Mouse (Mus musculus): ENCODE measurements around the gene AU015836. TPM values are rescaled to one million over a fixed set of nuclear protein-coding genes. Genes with fewer than 3 reads are reported as not detected.

Gene AU015836
- polyA plus RNA-seq, 1 experiment from 2014 or later, result not detected

DNA sequence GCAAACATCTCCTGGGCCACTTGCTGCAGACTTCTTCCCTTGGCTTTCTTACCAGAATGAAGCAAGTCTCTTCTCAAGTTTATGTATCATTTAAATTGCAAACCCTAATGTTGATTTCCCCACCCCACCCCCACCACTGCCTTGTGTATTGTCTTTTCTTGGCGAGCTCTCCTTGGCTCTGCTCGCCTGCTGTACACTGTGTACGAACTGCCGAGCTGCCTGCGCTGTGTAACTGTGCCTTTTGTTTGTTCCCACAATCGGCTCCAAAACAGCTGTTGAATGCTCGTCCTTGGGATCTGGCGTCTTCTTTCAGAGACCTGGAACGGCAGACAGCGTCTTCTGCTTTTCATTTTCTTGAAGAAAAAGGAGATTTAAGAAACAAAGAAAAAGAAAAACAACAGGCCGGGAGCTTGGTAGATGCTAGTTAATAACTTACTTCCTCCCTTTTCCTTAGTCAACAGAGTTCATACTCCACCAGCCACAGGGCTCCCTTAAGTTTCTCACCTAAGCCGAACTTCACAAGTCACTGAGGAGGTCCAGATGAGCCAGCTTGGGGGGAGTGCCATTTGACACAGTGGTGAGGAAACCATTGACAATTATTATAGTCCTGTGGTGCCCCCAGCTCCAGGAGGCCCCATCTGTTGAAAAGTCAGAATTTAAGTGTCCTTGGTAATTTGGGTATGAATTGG is 44.2 kb downstream of the AU015836 start:
- peak overlapping the region; percentile 33 for H3K4me2 ChIP-seq (replicated peaks)
- WGBS, result 23% methylated on average over 12 of the region's 12 CpGs
- H3K9me3 ChIP-seq, result no peaks in the 10 kb centered on the region
- H3K9ac ChIP-seq (replicated peaks), result no peak overlapping the region
- H3K4me1 ChIP-seq (replicated peaks), result no peaks in the 10 kb centered on the region; the same call in 1 of the 2 replicates
- no peaks in the 10 kb centered on the region for H3K36me3 ChIP-seq
- H3K27me3 ChIP-seq, result peaks cover 72% of the 10 kb centered on the region
- H3K27ac ChIP-seq, result no peak overlapping the region
- no peak overlapping the region for H3K4me3 ChIP-seq (replicated peaks)
- ATAC-seq, result peak; percentile 77; the same call in 1 of the 2 replicates

DNA sequence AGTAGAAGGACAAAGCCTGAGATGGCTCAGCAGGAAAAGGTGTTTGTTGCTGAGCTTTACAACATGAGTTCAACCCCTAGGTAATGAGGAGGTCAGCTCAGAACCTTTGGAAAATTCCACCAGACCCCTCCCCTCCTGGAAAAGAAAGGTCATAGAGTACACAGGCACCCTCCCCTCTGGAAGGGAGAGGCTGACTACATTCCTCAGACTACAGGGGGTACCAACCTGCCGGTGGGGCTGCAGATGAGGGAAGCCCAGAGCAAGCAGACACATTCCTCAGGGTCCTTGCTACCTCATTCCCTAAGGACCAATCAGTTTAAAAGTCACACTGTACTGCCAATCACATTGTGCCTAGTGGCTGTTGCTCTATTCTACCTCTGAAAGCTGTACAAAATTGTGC is 48.4 kb downstream of the AU015836 start:
- Histone ChIP-seq H3K4me3 (replicated peaks) (no peak overlapping the region), H3K4me1 (replicated peaks) (no peaks in the 10 kb centered on the region; the same call in 1 of the 2 replicates), H3K9me3 (no peaks in the 10 kb centered on the region), H3K27ac (no peak overlapping the region), H3K27me3 (peaks cover 54% of the 10 kb centered on the region), H3K36me3 (no peaks in the 10 kb centered on the region), H3K9ac (replicated peaks) (no peak overlapping the region), H3K4me2 (replicated peaks) (no peak overlapping the region)
- ATAC-seq, result no peak
- 33% methylated on average over 1 of the region's 1 CpGs for WGBS

DNA sequence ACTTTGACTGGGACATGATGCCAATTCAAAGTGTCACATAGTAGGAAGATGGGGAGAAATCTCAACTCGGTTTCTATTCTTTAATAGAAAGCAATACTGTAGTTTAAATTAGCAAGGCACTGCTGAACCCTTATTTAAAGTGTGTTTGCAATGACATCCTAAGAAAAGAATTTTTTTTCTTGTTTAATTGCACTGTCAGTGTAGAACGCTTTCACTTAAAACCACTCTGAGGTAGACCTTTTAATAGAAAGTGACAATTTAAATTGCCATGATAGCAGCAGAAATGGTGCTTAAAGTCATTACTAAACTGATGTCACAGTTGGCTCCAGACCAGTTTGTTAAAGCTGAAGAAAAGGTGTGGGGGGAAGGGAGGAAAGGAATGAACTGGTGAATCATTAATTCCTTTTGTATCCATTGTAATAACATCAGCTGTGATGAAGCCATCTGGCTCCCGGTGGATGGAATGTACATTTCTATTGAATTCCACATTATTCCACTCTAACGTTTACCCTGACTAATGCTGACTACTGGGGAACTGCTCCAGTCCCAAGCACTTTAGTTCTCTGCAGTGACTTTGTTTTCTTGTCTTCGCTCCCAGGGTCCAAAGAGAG is 53.9 kb downstream of the AU015836 start:
- no peaks in the 10 kb centered on the region for H3K36me3 ChIP-seq
- H3K27me3 ChIP-seq, result peaks cover 29% of the 10 kb centered on the region; the same call in 1 of the 2 replicates
- WGBS, result 56% methylated on average over 5 of the region's 5 CpGs
- H3K4me2 ChIP-seq (replicated peaks), result no peak overlapping the region
- no peak overlapping the region for H3K27ac ChIP-seq
- H3K4me3 ChIP-seq (replicated peaks), result no peak overlapping the region
- ATAC-seq, result no peak
- no peaks in the 10 kb centered on the region for H3K4me1 ChIP-seq (replicated peaks)
- no peaks in the 10 kb centered on the region for H3K9me3 ChIP-seq
- no peak overlapping the region for H3K9ac ChIP-seq (replicated peaks)

Other genes starting within 250 kb of the AU015836 start
- gene Pdk3, start 136.5 kb upstream of the AU015836 start, polyA plus RNA-seq (2015; fragmentation: Nextera tagmentation; extraction: Ambion mirVana), result 23.5 and 29.0 TPM in 2 replicates
- gene Zfx, start 155.0 kb downstream of the AU015836 start, polyA plus RNA-seq (2015; fragmentation: Nextera tagmentation; extraction: Ambion mirVana), result 29.7 and 31.0 TPM in 2 replicates
- 98.2 and 103 TPM in 2 replicates for gene Eif2s3x, start 244.2 kb downstream of the AU015836 start, polyA plus RNA-seq (2015; fragmentation: Nextera tagmentation; extraction: Ambion mirVana)